Mouse (Mus musculus) effector memory CD4-positive, alpha-beta T cell, adult 7 months (primary cell): ENCODE results near the gene Olfr209. TPM values are rescaled to one million over a fixed set of nuclear protein-coding genes. Genes with fewer than 3 reads are reported as not detected.

Experiments
- polyA plus RNA-seq: library from polyadenylated mRNA; unstranded; fragments of 100-300 nt; shearing (Covaris generic); gene quantifications from one replicate; pipeline ENCODE4 v1.2.1, GENCODE M21; 2017

The Olfr209 gene
- polyA plus RNA-seq: not detected

DNA sequence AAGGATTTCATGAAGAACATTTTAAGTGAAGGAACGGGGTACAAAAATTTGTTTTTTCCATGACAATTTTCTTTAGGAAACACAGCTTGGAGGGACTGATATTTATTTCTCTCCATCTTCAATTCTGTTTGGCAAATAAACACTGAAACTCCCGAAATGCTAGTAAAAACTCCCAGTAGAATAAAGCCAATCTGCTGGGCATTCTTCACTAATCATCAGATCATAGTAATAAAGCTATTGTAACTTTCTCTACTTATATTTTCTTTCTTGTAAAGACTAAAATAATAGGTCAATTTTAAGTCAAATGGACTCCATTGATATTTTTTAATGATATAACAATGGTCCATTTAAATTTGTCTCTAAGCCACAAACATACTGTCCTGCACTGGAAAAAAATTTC lies at the start of gene Olfr209:
Gene Olfr209, minus strand, starts transcription at position 101 of the 400 bp plus-strand sequence.

DNA sequence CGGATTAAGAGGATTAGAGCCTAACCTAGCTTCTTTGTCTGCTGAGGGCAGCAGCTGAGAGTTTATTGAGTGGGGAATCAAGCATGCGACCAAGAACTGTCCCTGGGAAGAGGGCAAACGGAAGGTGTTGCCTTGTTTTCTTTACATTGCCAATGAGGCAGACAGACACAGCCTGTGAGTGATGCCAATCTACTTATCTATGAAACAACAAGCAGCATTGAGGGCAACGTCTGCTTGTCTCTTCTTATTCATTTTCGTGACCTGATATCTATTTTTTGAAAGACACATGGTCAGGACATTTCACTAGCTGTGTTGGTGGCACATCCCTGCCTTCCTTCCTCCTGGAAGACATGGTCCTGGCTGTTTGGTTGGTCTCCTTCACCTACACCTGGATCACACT lies 43.2 kb upstream of the Olfr209 start, which contains the start of gene Gabrr3:
Gene Gabrr3, plus strand, starts transcription at position 301 of the 400 bp plus-strand sequence.

DNA sequence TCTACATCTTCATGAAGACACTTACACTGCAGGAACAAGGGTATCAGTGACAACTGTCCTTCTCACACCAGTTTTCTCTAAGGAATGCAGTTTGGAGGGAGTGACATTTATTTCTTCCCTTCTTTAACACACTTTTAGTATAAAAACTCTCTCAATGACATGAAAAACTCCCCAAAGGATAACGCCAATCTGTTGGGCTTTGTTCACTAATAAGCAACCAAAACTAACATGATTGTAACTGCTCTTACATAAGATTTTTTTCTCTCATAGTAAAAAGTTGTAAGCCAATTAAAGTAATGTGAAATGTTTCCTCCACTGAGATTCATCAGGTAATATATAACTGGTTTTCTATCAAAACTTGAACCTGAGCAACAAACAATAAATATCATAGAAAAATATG lies 14.6 kb downstream of the Olfr209 start, which contains the start of gene Olfr206:
Gene Olfr206, minus strand, starts transcription at position 101 of the 400 bp plus-strand sequence.

GRCm38 (mm10) chr16:59331038-59331437 lies 32.8 kb downstream of the Olfr209 start, which contains the start of gene Olfr205:
Gene Olfr205 (minus strand): TSS chr16:59331138.

DNA sequence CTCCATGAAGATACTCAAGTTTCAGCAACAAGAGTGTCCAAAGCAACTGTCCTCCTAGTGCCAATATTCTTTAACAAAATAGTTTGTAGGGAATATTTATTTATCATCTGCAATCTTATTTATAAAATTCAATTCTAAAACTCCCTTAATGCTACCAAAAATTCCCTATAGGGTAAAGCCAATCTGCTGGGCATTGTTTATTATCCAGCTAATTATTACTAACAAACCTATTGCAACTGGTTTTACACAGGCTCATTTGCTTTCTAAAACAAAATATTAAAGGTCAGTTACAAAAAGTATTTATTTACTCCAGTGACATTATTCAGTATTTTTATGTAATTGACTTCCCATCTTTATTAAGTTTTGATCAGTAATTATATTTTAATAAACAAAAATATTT lies 45.6 kb downstream of the Olfr209 start, which contains the start of gene Olfr204:
Gene Olfr204, minus strand, starts transcription at position 101 of the 400 bp plus-strand sequence.

Other genes with a start within 250 kb of the Olfr209 start
- not detected for gene Olfr194, start 242.9 kb downstream of the Olfr209 start, polyA plus RNA-seq
- not detected for gene Olfr195, start 216.9 kb downstream of the Olfr209 start, polyA plus RNA-seq
- not detected for gene Olfr196, start 193.5 kb downstream of the Olfr209 start, polyA plus RNA-seq
- not detected for gene Olfr198, start 160.5 kb downstream of the Olfr209 start, polyA plus RNA-seq
- not detected for gene Olfr199, start 144.2 kb downstream of the Olfr209 start, polyA plus RNA-seq
- 0.32 TPM for gene Olfr201, start 91.4 kb downstream of the Olfr209 start, polyA plus RNA-seq
- not detected for gene Olfr202, start 77.2 kb downstream of the Olfr209 start, polyA plus RNA-seq
- gene Olfr203, start 65.1 kb downstream of the Olfr209 start, polyA plus RNA-seq: not detected
- not detected for gene Olfr204, start 45.7 kb downstream of the Olfr209 start, polyA plus RNA-seq
- not detected for gene Olfr205, start 32.9 kb downstream of the Olfr209 start, polyA plus RNA-seq
- not detected for gene Olfr206, start 14.7 kb downstream of the Olfr209 start, polyA plus RNA-seq
- not detected for gene Gabrr3, start 43.3 kb upstream of the Olfr209 start, polyA plus RNA-seq
- 70.8 TPM for gene Riox2, start 107.8 kb upstream of the Olfr209 start, polyA plus RNA-seq
- 9.6 TPM for gene Crybg3, start 237.0 kb upstream of the Olfr209 start, polyA plus RNA-seq